Mouse (Mus musculus) ES-E14 (cell line): ENCODE results near the gene Ankrd52.

Experiments used
- CHD2 ChIP-seq: IDR thresholded peaks from 2 replicates; pipeline ENCODE4 v1.6.1; 2014; ENCODE audit warnings: mild to moderate bottlenecking, low read depth, low read length, inconsistent platforms
- HCFC1 ChIP-seq: IDR thresholded peaks from 2 replicates; pipeline ENCODE4 v1.6.1; 2012; ENCODE audit warnings: low read length, inconsistent platforms, borderline replicate concordance; ENCODE audit not compliant: insufficient read depth
- MAFK ChIP-seq: IDR thresholded peaks from 2 replicates; pipeline ENCODE4 v1.6.1; 2014; ENCODE audit warnings: mild to moderate bottlenecking, low read depth, low read length, inconsistent platforms; ENCODE audit not compliant: insufficient read depth
- ZC3H11A ChIP-seq: IDR thresholded peaks from 2 replicates; pipeline ENCODE4 v1.6.1; 2012; ENCODE audit warnings: low read depth, mild to moderate bottlenecking, inconsistent platforms, low read length, borderline replicate concordance
- ZNF384 ChIP-seq: IDR thresholded peaks from 2 replicates; pipeline ENCODE4 v1.6.1; 2012; ENCODE audit warnings: low read depth, low read length, inconsistent platforms

DNA sequence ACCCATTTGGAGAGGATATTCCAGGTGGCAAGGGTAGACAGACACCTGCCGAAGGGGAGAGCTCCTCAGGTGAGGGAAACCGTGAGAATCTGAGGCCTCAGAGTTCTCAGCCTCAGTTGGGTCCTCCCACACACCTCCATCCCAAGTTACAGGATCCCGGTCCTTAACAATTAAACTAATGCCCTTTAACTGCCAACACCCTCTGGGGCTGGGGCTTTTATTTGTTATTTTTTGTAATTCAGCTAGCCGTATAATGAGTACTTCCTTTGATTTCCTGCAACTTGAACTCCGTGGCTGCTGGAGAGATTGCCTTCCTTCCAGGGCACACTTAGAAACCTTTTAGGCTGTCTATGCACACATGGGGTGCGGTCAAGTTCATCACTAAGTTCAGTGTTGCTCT, 67.4 kb downstream of the Ankrd52 start:
- TF ChIP-seq HCFC1: no peak
- no peak for TF ChIP-seq ZNF384
- no peak for TF ChIP-seq ZC3H11A
- TF ChIP-seq CHD2: no peak
- no peak for TF ChIP-seq MAFK
